Mouse (Mus musculus) megakaryocyte, embryonic 14.5 days (primary cell): ENCODE data around the gene Kpna7. TPM values are rescaled to one million over a fixed set of nuclear protein-coding genes. Genes with fewer than 3 reads are reported as not detected.
"Not testable (repeated sequence)": the region's sequence is repeated elsewhere in the genome, so short reads cannot be mapped to it uniquely, and the experiment has no call there.

Experiments
- H3K27me3 ChIP-seq: replicated peaks from 2 replicates; pipeline ENCODE3; 2012; ENCODE audit warnings: inconsistent platforms
- H3K36me3 ChIP-seq: replicated peaks from 2 replicates; pipeline ENCODE3; 2012; ENCODE audit warnings: low read length, inconsistent platforms, mixed read lengths
- H3K4me1 ChIP-seq: 2 replicates; pipeline ENCODE4 v1.6.1; 2012; ENCODE audit warnings: inconsistent platforms
- H3K4me3 ChIP-seq: replicated peaks from 2 replicates; pipeline ENCODE3; 2012; ENCODE audit warnings: moderate library complexity, mild to moderate bottlenecking, inconsistent platforms
- H3K9me3 ChIP-seq: 2 replicates; pipeline ENCODE4 v1.6.1; 2012; ENCODE audit warnings: inconsistent platforms
- FLI1 ChIP-seq: IDR thresholded peaks from 2 replicates; pipeline ENCODE4 v1.6.1; 2012; ENCODE audit warnings: low read length, inconsistent platforms, mixed read lengths
- GATA1 ChIP-seq: IDR thresholded peaks from 3 replicates; pipeline ENCODE4 v1.6.1; 2012; ENCODE audit warnings: mixed read lengths, low read length, inconsistent platforms, borderline replicate concordance
- polyA plus RNA-seq: library from polyadenylated mRNA; stranded (reverse); fragments of >175 nt; gene quantifications from 2 replicates; pipeline ENCODE4 v1.2.3, GENCODE M21; 2012; ENCODE audit warnings: low replicate concordance; ENCODE audit not compliant: insufficient read depth

The Kpna7 gene
- polyA plus RNA-seq, 1 experiment = not detected

- H3K36me3 ChIP-seq, H3K27me3 ChIP-seq, H3K4me3 ChIP-seq, H3K9me3 ChIP-seq, H3K4me1 ChIP-seq: not testable (repeated sequence)
These were observed 67.1 kb downstream of the Kpna7 start for GRCm38 (mm10) chr5:145016761-145017160.

DNA sequence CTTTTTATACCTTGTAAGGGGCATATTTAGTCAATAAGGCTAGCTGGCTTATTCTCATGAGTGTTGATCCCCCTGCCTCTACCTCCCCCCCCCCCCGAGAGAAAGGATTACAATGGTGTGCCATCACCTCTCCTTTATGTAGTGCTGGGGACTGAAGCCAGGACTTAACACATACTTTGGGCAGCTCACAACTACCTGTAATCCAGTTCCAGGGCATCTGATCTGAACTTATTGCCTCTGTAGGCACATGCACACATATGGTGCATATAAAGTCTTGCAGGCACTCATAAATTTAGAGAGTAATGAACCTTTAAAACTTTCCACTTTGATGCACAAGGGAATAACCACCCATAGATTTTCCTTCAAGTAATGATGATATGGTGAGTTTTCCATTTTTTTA is 69.6 kb downstream of the Kpna7 start:
- Histone ChIP-seq H3K36me3 (no peaks in the 10 kb centered on the region), H3K27me3 (peaks cover 10% of the 10 kb centered on the region), H3K4me3 (no peak overlapping the region), H3K4me1 (no peaks in the 10 kb centered on the region), H3K9me3 (no peaks in the 10 kb centered on the region)
- TF ChIP-seq FLI1 = no peak
- TF ChIP-seq GATA1 = no peak

GRCm38 (mm10) chr5:145008878-145009659 is 74.8 kb downstream of the Kpna7 start:
- Histone ChIP-seq H3K4me1 (peaks cover 6% of the 10 kb centered on the region; the same call in 1 of the 2 replicates), H3K4me3 (no peak overlapping the region)
- TF ChIP-seq FLI1 (no peak), GATA1 (no peak)

GRCm38 (mm10) chr5:145005596-145005995 is 78.2 kb downstream of the Kpna7 start:
- Histone ChIP-seq H3K36me3 (no peaks in the 10 kb centered on the region), H3K9me3 (no peaks in the 10 kb centered on the region), H3K4me1 (peaks cover 6% of the 10 kb centered on the region; the same call in 1 of the 2 replicates), H3K4me3 (no peak overlapping the region), H3K27me3 (peaks cover 11% of the 10 kb centered on the region)
- TF ChIP-seq GATA1 = no peak
- TF ChIP-seq FLI1 = no peak

More at GRCm38 (mm10) chr5:145008878-145009659, 74.8 kb downstream of the Kpna7 start:
- Histone ChIP-seq H3K36me3 (no peaks in the 10 kb centered on the region), H3K27me3 (peaks cover 13% of the 10 kb centered on the region), H3K9me3 (no peaks in the 10 kb centered on the region)

GRCm38 (mm10) chr5:145004495-145004894 is 79.3 kb downstream of the Kpna7 start:
- no peaks in the 10 kb centered on the region for H3K9me3 ChIP-seq
- TF ChIP-seq GATA1 = no peak
- no peak for TF ChIP-seq FLI1
- peaks cover 9% of the 10 kb centered on the region for H3K27me3 ChIP-seq
- H3K36me3 ChIP-seq = no peaks in the 10 kb centered on the region
- peaks cover 6% of the 10 kb centered on the region; the same call in 1 of the 2 replicates for H3K4me1 ChIP-seq
- H3K4me3 ChIP-seq = no peak overlapping the region

- H3K4me3 ChIP-seq = no peak overlapping the region
- H3K27me3 ChIP-seq = peaks cover 5% of the 10 kb centered on the region
- no peaks in the 10 kb centered on the region for H3K36me3 ChIP-seq
These were observed 80.5 kb downstream of the Kpna7 start for GRCm38 (mm10) chr5:145003362-145003761.

DNA sequence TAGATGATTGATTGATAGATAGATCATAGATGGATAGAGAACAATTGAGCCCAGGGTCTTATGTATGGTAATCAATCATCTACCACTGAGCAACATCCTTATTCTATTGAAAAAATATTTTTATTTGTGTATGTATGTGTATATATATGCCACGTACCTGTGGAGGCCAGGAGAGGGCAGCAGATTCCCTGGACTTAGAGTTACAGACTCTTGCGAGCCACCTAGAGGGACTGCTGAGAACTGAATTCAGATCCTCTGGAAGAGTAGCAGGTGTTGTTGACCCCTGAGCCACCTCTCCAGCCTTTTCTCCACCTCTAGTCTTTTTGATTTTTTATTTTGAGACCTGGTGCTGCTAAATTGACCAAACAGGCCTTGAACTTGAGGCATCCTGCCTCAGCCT is 85.3 kb downstream of the Kpna7 start:
- TF ChIP-seq FLI1 (no peak), GATA1 (no peak)
- H3K36me3 ChIP-seq = no peaks in the 10 kb centered on the region
- H3K27me3 ChIP-seq = peaks cover 8% of the 10 kb centered on the region
- H3K9me3 ChIP-seq = no peaks in the 10 kb centered on the region
- H3K4me3 ChIP-seq = no peak overlapping the region
- H3K4me1 ChIP-seq = no peaks in the 10 kb centered on the region

More at GRCm38 (mm10) chr5:145003362-145003761, 80.5 kb downstream of the Kpna7 start:
- TF ChIP-seq FLI1 (no peak), GATA1 (no peak)
- H3K9me3 ChIP-seq = no peaks in the 10 kb centered on the region
- peaks cover 6% of the 10 kb centered on the region; the same call in 1 of the 2 replicates for H3K4me1 ChIP-seq

DNA sequence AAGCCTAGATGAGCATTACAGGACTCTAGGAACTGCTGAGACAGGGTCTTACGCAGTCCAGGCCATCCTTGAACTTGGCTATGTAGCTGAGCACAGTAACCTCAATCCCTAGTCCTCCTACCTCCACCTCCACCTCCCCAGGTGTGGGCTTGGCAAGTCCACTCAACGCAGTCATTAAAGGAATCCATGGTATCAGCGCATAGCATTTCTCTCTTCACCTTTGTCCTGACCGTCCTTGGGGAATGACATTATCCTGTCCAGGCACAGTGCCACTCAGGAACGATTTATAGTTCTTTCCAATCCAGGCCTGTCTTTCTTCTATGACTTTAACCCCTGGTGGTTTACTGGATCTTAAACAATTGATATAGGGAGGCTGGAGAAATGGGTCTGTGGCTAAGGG is 93.3 kb downstream of the Kpna7 start:
- TF ChIP-seq GATA1 (no peak), FLI1 (no peak)

DNA sequence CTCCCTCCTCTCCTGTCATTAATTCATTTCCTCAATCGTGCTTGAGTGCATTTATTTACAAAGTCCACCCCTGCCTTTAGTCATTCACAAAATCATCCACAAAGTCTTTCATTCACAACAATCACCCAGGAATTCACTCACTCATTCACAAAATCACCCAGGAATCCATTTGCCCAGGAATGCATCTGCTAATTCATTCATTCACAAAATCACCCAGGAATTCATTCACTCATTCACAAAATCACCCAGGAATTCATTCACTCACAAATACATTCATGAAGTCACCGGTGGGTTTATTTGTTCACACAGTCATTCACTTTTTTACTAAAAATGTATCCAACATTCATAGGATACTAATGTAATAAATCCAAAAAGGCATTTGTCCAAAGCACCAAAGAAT is 93.8 kb downstream of the Kpna7 start:
- TF ChIP-seq GATA1 = no peak
- TF ChIP-seq FLI1 = no peak
- Histone ChIP-seq H3K4me3 (no peak overlapping the region), H3K27me3 (peaks cover 28% of the 10 kb centered on the region), H3K4me1 (peaks cover 10% of the 10 kb centered on the region), H3K36me3 (no peaks in the 10 kb centered on the region), H3K9me3 (peaks cover 4% of the 10 kb centered on the region)

More for the DNA sequence above, 93.3 kb downstream of the Kpna7 start:
- Histone ChIP-seq H3K4me1 (peaks cover 10% of the 10 kb centered on the region), H3K9me3 (peaks cover under 1% of the 10 kb centered on the region; the same call in 1 of the 2 replicates), H3K4me3 (no peak overlapping the region), H3K27me3 (peaks cover 28% of the 10 kb centered on the region), H3K36me3 (no peaks in the 10 kb centered on the region)

DNA sequence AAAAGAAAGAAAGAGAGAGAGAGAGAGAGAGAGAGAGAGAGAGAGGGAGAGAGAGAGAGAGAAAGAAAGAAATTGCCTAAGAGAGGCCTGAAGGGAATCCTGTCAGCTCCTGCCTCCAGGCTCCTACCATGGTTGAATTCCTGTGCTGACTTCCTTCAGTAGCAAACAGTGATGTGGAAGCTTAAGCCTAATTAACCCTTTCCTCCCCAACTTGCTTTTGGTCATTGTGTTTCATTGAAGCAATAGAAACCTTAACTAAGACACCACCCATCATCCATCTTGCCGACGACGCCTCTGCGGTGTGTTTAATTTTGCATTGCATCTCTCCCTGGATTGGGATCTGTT is 94.8 kb downstream of the Kpna7 start:
- Histone ChIP-seq H3K4me1 (peaks cover 10% of the 10 kb centered on the region), H3K27me3 (peaks cover 28% of the 10 kb centered on the region), H3K36me3 (no peaks in the 10 kb centered on the region), H3K9me3 (peaks cover 12% of the 10 kb centered on the region), H3K4me3 (no peak overlapping the region)
- TF ChIP-seq GATA1 = no peak
- no peak for TF ChIP-seq FLI1
